Mouse (Mus musculus) E14TG2a.4 (cell line): ENCODE measurements around the gene Hcrtr1.

Source experiments
- CTCF ChIP-seq: conservative IDR thresholded peaks from 2 replicates; pipeline ENCODE4 v1.5.1; 2014; ENCODE audit warnings: low read length
- NANOG ChIP-seq: IDR thresholded peaks from 2 replicates; pipeline ENCODE4 v1.6.1; 2014; ENCODE audit warnings: borderline replicate concordance, low read length, mixed read lengths

DNA sequence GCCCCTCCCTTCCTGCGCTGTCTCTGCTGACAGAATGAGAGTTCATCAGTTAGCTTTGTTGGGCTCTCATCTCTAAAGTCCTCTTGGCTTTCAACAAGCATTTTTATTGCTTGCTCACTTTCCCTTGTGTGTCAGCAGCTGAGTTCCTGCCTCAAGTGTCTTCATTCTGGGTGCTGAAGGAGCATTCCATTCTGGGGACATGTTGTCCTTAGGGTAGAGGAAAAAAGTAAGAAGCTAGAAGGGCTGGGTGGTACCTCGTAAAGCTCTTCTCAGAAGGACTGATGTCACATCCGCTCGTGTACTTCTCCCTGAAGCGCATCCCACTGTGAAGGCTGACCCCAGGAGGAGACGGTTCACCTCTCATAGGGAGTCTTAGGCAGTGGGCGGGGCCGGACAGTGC is 17.6 kb downstream of the Hcrtr1 start:
- TF ChIP-seq CTCF (no peak), NANOG (no peak)
